Mouse (Mus musculus) adipose tissue, adult 10 weeks (tissue): ENCODE measurements around the gene Gab1. TPM values are rescaled to one million over a fixed set of nuclear protein-coding genes. Genes with fewer than 3 reads are reported as not detected.

Experiments used
- polyA plus RNA-seq: library from polyadenylated mRNA; stranded (reverse); fragments of 350-450 nt; fragmentation: Illumina TruSeq; extraction: RNeasy Lipid Tissue Mini Kit (QIAGEN cat#74804); gene quantifications from one replicate; pipeline ENCODE4 v1.2.3, GENCODE M21; 2014; ENCODE audit warnings: low read depth, low replicate concordance

Gene Gab1
- 25.1 TPM for polyA plus RNA-seq

GRCm38 (mm10) chr8:80880196-80881106 is at the start of gene Gab1:
Gene Gab1 (minus strand): TSS chr8:80880519.

DNA sequence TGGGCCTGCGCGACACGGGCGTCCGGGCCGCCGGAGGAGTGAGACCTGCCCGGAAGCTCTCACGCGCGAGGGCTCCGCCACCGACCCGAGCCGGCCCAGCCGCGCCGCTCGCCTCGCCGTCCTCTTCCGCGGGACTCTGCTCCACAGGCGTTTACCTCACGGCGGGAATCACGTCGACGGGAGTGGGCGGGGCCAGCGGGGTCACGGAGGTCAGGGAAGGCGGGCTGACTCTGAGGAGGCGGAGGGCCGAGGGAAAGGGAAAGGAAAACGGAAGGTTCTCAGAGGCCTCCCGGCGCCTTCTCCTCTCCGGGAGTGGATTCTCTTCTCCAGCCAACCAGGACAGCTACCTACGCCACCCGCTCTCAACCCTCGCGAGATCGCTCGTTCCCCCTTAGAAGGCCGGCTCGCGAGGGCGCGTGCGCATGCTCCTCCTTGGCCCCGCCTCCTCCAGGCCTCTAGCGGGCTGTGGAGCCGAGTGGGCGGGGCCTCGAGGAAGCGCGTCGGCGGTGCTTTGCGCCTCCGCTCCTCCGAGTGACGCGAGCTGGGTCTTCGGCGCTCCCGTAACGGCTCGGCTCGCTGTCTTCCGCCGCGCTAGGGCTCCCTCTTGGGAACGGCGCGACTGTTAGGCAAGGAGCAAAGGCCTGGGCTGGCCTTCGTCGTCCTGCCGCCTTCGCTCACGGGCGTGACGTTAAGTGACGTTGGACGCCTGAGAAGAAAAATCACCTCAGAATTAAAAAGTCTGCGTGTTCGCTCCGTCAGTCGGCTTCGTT is 141.0 kb downstream of the Gab1 start, which contains the start of gene Smarca5:
Gene Smarca5, minus strand, starts transcription at position 343 of the 770 bp plus-strand sequence.

Other genes starting within 250 kb of the Gab1 start
- 24.9 TPM for gene Smarca5, start 141.0 kb downstream of the Gab1 start, polyA plus RNA-seq
- 13.7 TPM for gene Usp38, start 134.4 kb upstream of the Gab1 start, polyA plus RNA-seq